Mouse (Mus musculus): ENCODE measurements at regions not wholly inside any gene's neighbourhood (a gene's known extent, or its start where the extent isn't known, plus 50 kb on each side); places are given as distances from the start of the nearest gene placed in this dataset.

DNA sequence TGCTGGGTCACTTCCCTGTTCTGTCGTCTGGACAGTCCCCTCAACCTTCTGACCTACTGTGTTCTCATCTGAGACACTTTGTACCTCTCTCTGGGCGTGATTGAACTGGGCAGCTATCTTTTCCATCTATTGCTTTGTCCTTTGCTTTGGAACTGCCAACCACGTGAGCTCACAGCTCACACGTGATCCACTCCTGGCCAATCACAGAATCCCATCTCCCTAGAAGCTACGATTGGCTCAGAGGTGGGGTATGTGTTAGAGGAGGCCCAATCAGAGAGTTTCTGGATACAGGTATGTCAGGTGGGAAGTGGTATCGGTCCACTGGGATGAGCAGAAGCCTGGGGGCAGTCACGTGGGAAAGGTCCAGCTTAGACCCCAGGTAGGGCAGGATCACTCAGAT is 137.0 kb upstream of the Igsf21 start:
- TF ChIP-seq CTCF (IDR thresholded peaks at IDR 0.05; ENCODE audit: low read depth, low read length) (no peak), POLR2A (IDR thresholded peaks at IDR 0.05; ENCODE audit: insufficient read depth, low read length) (no peak)
